Mouse (Mus musculus) liver, adult 2 months (tissue): ENCODE results near the gene Ccdc170.

Experiments used
- CTCF ChIP-seq: fragments of 200-500 bp; IDR thresholded peaks from 2 replicates; pipeline ENCODE4 v1.5.1; 2011; ENCODE audit warnings: low read depth, low read length, control low read depth
- POLR2A ChIP-seq: fragments of 200-500 bp; IDR thresholded peaks from 2 replicates; pipeline ENCODE4 v1.6.1; 2011; ENCODE audit warnings: low read length, control low read depth; ENCODE audit not compliant: insufficient read depth; ENCODE audit errors: extremely low read depth

DNA sequence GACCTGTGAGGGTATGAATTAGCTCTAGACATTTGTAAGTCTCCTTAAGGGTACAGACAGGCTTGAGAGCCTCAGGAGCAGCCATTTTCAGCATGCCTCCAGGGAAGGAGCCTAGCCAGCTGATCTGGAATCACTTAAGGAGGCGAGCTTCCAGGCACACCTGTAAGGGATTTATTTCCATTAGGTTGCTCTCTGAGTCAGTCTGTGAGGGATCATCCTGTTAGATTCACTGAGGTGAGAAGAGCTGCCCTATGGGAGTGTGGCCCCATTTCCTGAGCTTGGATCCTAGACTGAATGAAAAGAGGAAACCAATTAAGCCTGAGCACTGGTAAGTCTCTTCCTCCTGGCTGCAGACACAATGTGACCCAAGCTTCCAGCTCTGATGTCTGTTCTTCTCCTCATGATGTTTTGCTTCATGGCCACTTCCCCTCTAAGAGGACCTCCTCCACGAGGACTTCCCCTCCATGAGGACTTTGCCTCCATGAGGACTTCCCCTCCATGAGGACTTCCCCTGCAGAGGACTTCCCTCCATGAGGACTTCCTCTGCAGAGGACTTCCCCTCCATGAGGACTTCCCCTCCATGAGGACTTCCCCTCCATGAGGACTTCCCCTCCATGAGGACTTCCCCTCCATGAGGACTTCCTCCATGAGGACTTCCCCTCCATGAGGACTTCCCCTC lies 118.6 kb downstream of the Ccdc170 start:
- TF ChIP-seq POLR2A (no peak), CTCF (no peak)
